Mouse (Mus musculus) adrenal gland (tissue): ENCODE measurements around the gene Ankra2.

Experiments used
- intact Hi-C: fragments of 180-260 bp; cut with DNase I; formaldehyde crosslinking; loops from one replicate; pipeline ENCODE4 v1.15.1; 2025
- long read RNA-seq, 2 experiments: library from polyadenylated mRNA; unstranded; transcript quantifications; one replicate each; pipeline ENCODE4 v2.0.0; 2020; ENCODE audit warnings: borderline replicate concordance in 1 of 2; ENCODE audit not compliant: insufficient replicate concordance in 1 of 2

Ankra2 gene
- long read RNA-seq, experiment 1, transcript Ankra2-207 (2 exons, 1,887 nt) = major isoform, 12 of 21 reads
- long read RNA-seq, experiment 1, partial matches to known transcripts = 0 of 21 reads
- long read RNA-seq, experiment 1, other reads (novel, unspliced or antisense) = 1 of 21 reads
- long read RNA-seq, experiment 2, transcript Ankra2-201 (9 exons, 1,755 nt) = minor isoform, 6 of 30 reads
- long read RNA-seq, experiment 2, transcript Ankra2-207 (2 exons, 1,887 nt) = major isoform, 15 of 30 reads
- long read RNA-seq, experiment 2, partial matches to known transcripts = 2 of 30 reads
- long read RNA-seq, experiment 2, other reads (novel, unspliced or antisense) = 4 of 30 reads

DNA sequence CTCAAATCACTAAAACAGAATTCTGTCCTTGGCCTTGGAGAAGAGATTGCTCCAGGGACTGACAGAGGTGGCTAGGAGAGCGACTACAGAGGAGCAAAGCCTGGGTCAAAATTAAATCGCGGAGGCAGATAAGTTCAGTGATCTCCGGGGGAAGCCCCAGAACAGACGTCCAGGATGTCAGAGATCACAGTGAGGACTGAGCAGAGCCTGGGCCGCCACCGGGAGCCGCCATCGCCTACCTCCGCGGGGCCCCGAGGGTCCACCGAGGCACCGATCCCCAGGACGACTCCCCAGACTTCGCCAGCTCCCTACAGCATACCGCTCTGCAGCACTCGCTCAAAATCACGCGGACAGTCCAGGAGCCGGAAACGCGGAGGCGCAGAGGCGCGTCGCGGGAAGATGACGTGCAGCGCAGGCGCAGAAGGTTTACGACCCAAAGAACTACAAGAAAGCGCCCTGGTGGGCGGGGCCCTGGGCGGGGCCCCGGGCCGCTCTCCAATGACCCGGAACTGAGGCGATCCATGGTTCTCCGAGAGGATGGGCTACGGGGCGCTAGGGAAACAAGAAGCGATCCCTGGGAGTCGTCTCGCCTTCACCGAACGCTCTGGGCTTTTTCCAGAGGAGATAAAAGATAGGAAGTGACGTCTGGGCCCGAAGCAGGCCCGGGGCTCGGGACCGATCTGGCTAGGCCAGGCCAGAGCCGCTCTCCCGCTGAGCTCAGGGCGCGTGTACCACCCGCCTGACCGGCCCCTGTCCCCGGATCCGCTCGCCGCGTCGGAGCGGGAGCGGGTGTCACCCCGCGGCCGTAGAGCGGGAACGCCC lies at the start of gene Ankra2, which contains the start of gene Utp15:
TSS of gene Ankra2 (plus strand) at position 439 of the 822 bp plus-strand sequence.
TSS of gene Utp15 (minus strand) at position 406 of the 822 bp plus-strand sequence.
- intact Hi-C loops = no loop called here

DNA sequence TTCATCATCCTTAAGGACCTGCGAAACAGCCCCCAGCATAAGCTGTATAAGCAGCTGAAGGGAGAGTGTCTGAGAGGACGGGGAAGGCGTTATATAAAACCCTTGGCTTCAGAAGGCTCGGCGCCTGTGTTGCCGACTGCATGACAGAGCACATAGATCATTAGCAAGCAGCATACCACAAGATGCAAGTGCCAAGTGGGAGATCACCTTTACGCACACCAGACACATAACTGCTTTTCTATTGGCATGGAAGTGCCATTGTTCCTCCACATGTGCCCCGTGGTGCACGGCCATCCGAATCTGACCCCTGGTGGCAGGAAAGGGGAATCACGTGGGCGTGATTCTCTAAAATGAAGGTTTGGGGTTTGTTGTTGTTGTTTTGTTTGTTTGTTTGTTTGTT lies 40.0 kb upstream of the Ankra2 start:
- intact Hi-C loops = loop anchor here (2.0 kb wide), 1 partner anchor 192 kb away; no protein-coding TSS in a partner anchor

DNA sequence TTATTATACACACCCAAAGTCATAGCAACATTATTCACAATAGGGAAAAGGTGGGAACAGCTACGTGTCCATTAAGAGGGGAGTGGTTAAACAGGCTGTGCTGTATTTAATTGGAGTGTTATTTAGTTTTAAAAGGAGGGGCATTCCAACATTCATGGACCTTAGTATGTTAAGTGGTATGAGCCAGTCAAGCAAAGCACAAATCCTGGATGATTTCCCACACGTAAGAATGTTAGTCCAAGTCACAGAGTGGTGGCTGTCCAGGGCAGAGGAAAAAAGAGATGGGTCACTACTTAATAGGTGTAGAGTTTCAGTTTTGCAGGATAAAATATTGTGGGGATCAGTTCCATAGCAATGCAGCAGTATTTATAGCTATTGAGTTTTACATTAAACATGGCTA lies 36.6 kb upstream of the Ankra2 start:
- intact Hi-C loops = no loop called here

DNA sequence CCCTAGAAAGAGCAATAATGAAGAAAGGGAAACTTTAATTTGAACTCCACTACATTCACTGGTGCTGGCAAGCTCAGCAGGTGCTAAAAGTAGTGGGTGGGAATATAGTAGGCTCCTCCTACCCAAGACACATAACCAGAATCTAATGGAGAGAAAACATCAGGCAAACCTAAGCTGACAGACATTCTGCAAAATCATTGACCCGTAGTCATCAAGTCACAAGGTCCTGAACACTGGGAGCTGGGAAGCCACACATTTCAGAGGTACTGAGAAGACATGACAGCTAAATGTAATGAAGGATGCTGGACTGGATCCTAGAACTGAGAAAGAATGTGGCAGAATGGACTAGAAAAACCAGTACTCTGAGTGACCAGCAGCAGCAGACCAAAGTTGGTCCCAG lies 32.4 kb upstream of the Ankra2 start:
- intact Hi-C loops = no loop called here

DNA sequence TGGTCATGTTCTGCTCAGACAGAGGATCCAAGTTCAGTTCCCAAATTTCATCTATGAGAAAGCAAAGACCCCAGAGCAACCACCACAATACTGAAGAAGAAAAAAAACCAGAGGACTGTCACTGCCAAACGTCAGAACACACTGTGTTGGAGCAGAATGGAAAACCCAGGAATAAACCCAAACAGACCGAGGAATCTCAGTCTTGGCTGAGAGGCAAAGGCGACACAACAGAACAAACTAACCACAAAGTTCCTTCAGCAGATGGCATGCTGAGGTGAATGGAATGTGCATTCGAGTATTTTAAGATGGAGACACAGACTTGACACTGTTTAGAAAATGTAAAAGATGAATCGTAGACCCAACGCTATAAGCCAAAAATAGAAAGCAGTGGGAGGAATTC lies 27.4 kb upstream of the Ankra2 start:
- intact Hi-C loops = no loop called here

DNA sequence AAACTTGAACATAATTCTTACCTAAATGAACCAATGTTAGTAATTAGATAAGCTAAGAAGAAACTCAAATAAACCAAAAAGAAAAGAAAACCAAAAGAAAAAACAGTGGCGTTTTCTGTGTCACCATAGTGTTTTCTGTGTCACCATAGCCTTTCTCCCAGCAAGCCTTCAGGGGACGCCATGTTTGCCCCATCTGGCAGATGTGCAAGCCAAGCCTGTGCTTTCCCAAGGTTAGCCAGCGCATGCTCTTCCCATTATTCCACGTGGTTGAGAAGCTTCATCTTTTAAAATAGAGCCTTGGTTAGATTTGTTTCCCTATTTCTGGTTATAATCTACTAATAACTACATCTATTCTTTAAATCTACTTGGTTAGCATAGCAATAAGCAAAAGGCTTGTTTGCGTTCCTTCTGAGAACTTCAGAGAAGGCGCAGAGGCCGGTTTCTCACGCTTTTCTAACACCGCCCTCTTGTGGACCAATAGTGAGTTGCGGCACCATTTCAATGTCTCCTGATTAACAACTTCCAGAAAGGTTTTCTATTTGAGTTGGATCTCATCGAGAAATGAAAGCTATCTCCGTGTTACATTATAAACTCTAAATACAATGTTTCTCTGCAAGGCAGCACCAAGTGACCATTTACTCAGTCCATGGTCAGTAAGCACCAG lies 22.8 kb upstream of the Ankra2 start:
- intact Hi-C loops = no loop called here

GRCm38 (mm10) chr13:98241531-98242282 lies 21.2 kb upstream of the Ankra2 start:
- intact Hi-C loops = no loop called here

- intact Hi-C loops = no loop called here
Measured at GRCm38 (mm10) chr13:98244571-98245350, 18.1 kb upstream of the Ankra2 start.

DNA sequence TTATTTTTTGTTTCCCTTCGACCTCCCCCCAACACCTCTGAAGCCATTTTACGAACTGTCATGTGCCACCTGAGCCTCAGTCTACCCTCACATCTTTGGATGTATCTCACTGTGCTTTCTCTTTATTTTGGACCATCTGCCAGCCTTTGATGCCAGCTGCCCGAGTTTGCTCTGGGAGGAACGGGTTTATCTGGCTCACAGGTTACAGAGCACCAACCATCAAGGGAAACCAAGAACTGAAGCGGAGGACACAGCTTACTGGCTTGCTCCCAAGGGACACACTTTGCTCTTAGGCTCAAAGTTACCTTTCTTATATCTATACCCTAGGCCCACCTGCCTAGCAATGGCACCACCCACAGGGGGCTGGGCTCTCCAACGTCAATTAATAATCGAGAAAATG lies 17.5 kb upstream of the Ankra2 start:
- intact Hi-C loops = no loop called here

GRCm38 (mm10) chr13:98249594-98249993 lies 13.3 kb upstream of the Ankra2 start:
- intact Hi-C loops = no loop called here

DNA sequence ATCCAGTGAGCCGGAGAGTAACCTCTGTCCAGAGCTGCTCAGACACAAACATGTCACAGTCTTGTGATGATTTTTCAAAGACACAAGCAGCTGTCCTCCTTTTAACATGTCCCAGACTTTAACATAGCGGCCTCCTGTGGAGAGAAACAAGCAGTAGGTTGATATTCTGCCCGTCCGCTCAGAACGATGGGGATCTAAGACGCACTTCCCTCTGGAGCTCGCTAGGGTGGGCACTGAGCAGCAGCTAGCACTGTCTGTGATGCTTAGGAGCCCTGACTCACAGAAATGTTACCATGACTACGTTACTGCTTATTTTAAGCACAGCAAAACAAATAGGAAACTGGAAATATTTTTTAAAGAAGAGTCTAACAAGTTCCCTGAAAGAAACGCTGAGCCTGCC lies 8.0 kb upstream of the Ankra2 start:
- intact Hi-C loops = no loop called here

DNA sequence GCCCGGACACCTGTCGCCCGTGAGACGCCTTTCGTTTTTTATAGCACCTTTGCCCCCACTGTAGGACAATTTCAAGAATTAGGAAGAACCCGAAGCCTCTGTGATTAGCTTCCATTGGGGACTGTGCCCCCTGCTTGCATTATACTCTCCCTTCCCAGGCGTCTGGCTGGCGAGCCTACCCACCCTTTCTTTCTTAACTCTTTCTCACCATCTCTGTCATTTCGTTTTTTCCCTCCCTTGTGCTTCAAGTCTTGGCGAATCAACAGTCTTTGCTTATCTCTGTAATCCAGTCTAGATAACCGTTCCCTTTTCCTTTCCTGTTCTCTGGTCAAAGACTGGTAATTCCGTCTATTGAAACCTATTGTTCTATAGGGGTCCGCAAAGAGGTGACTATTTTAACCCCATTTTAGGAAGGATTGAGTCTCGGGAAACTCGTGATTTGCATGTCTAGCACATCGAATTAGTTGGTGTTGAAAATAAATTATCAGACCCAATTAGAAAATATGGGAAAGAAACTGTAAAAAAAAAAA lies 649 bp downstream of the Ankra2 start:
- intact Hi-C loops = no loop called here

- intact Hi-C loops = no loop called here
Measured at GRCm38 (mm10) chr13:98264111-98264510, 1.2 kb downstream of the Ankra2 start.

- intact Hi-C loops = loop anchor here (5.0 kb wide), 1 partner anchor 38 kb away; no protein-coding TSS in a partner anchor
Measured at GRCm38 (mm10) chr13:98274023-98274422, 11.1 kb downstream of the Ankra2 start.

DNA sequence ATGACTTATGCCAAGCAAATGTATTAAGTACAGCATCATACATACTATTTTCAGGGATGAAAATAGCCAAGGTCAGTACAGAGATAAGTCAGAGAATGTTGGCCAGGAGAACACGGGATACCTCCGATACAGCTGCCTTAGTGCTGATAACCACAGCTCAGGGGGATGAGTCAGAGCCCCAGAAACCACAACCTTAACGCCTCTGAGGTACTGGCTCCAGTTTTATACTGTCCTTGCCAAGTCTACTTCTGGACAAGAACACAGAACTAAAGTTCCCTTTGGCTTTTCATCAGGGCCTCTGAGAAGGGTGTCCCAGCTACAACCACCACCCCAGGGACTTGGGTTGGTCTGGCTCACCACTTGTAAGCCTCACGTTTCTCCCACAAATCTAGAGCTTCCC lies 12.8 kb downstream of the Ankra2 start:
- intact Hi-C loops = no loop called here

GRCm38 (mm10) chr13:98276253-98276652 lies 13.4 kb downstream of the Ankra2 start:
- intact Hi-C loops = no loop called here

DNA sequence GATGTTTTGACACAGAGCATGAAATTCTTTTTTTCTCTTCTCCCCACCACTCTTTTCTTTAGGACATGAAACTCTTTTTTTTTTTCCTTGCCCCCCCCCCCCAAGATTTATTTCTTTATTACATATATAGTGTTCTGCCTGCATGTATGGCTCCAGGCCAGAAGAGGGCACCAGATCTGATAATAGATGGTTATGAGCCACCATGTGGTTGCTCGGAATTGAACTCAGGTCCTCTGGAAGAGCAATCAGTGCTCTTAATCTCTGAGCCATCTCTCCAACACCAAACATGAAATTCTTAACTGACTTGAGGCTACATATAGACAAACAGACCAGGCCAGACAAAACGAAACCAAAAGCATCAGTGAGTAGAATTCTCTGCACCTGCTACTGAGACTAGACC lies 14.6 kb downstream of the Ankra2 start:
- intact Hi-C loops = no loop called here

DNA sequence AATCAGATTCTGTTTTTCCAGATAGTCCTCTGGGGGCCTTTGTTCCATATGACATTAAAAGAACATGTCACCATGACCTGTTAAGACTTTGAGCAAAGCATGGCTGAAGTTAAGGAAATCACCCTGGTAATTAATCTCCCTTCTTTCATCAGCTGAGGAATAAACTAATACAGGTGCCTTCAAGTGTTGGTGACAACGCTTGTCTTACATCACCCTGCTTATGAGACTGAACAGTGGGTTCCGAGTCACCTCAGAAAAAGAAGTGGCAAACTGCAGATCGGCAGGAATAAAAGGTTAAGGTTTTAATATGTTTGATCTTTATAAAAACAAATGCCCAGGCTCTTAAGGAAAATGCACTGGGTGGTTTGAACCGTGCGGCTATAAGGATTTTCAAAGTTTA lies 16.8 kb downstream of the Ankra2 start, which contains the start of gene Gm21976:
TSS of gene Gm21976 (plus strand) at position 202 of the 400 bp plus-strand sequence.
- intact Hi-C loops = no loop called here

DNA sequence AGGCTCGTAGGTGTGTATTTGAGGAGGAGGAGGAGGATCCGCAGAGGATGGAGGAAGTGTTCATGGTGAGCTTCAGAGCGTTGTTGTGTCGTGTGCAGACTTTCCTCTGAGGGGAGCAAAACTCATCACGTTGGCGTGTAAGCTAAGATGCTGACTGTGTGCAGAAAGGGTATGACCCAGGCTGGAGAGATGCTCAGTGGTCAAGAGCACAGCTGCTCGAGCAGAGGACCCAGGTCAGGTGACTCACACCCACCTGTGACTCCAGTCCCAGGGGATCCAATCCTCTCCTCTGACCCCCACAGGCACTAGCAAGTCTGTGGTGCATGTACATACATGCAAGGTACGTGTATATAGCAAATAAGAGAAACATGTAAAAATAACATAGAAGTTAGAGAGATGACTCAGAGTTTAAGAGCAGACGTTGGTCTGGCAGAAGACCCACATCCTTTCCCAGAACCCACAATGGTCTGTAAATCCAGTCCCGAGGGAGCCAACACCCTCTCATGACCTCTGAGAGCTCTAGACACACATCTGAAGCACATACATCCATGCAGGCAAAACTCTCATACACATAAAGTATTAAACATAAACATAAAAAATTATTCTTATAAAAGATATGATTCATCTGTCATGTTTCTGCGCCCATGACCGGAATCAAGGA lies 18.2 kb downstream of the Ankra2 start:
- intact Hi-C loops = no loop called here
